Mouse (Mus musculus): ENCODE data around the gene Dapl1.

The Dapl1 gene

GRCm38 (mm10) chr2:59474336-59474735 is 10.1 kb upstream of the Dapl1 start:
- no peak for DNase-seq

- no peak for DNase-seq
Measured at GRCm38 (mm10) chr2:59485080-59485479, 627 bp downstream of the Dapl1 start.

GRCm38 (mm10) chr2:59485657-59486056 is 1.2 kb downstream of the Dapl1 start:
- DNase-seq: no peak

- DNase-seq: no peak
Measured at GRCm38 (mm10) chr2:59486196-59486845, 1.9 kb downstream of the Dapl1 start.

GRCm38 (mm10) chr2:59488235-59488634 is 3.8 kb downstream of the Dapl1 start:
- DNase-seq: no peak

GRCm38 (mm10) chr2:59490353-59490752 is 5.9 kb downstream of the Dapl1 start:
- DNase-seq: no peak

GRCm38 (mm10) chr2:59493445-59494085 is 9.1 kb downstream of the Dapl1 start:
- no peak for DNase-seq

- DNase-seq: no peak
Measured at GRCm38 (mm10) chr2:59499146-59499545, 14.7 kb downstream of the Dapl1 start.

- no peak for DNase-seq
Measured at GRCm38 (mm10) chr2:59499717-59500116, 15.3 kb downstream of the Dapl1 start.

GRCm38 (mm10) chr2:59509061-59509460 is 24.6 kb downstream of the Dapl1 start:
- DNase-seq: no peak

- DNase-seq: peak; percentile 78
Measured at GRCm38 (mm10) chr2:59510416-59510815, 26.0 kb downstream of the Dapl1 start.

GRCm38 (mm10) chr2:59510882-59511281 is 26.4 kb downstream of the Dapl1 start:
- DNase-seq: peak; percentile 31

GRCm38 (mm10) chr2:59520663-59521062 is 36.2 kb downstream of the Dapl1 start:
- no peak for DNase-seq

GRCm38 (mm10) chr2:59522079-59522684 is 37.7 kb downstream of the Dapl1 start:
- peak; percentile 83 for DNase-seq

- DNase-seq: no peak
Measured at GRCm38 (mm10) chr2:59523526-59523925, 39.1 kb downstream of the Dapl1 start.

- DNase-seq: no peak
Measured at GRCm38 (mm10) chr2:59526893-59527292, 42.4 kb downstream of the Dapl1 start.

- DNase-seq: no peak
Measured at GRCm38 (mm10) chr2:59529574-59530080, 45.2 kb downstream of the Dapl1 start.

- no peak for DNase-seq
Measured at GRCm38 (mm10) chr2:59530811-59531210, 46.4 kb downstream of the Dapl1 start.

- DNase-seq: no peak
Measured at GRCm38 (mm10) chr2:59532999-59533398, 48.5 kb downstream of the Dapl1 start.

- DNase-seq: no peak
Measured at GRCm38 (mm10) chr2:59533504-59533903, 49.1 kb downstream of the Dapl1 start.

- no peak for DNase-seq
Measured at GRCm38 (mm10) chr2:59533971-59534748, 49.7 kb downstream of the Dapl1 start.

- DNase-seq: no peak
Measured at GRCm38 (mm10) chr2:59536958-59537357, 52.5 kb downstream of the Dapl1 start.

- DNase-seq: no peak
Measured at GRCm38 (mm10) chr2:59538031-59538430, 53.6 kb downstream of the Dapl1 start.

Data from cerebellum, adult 8-10 months (tissue).